Mouse (Mus musculus): ENCODE measurements around the gene Necab2.

The Necab2 gene

GRCm38 (mm10) chr8:119452919-119453318 lies 6.4 kb downstream of the Necab2 start:
- no peak for DNase-seq (ENCODE audit: low spot score in 2 of 2)

GRCm38 (mm10) chr8:119456045-119456444 lies 9.5 kb downstream of the Necab2 start:
- DNase-seq (ENCODE audit: low spot score in 2 of 2): no peak

- no peak for DNase-seq (ENCODE audit: low spot score in 2 of 2)
Observed at GRCm38 (mm10) chr8:119459724-119460123, 13.2 kb downstream of the Necab2 start.

GRCm38 (mm10) chr8:119461356-119461755 lies 14.8 kb downstream of the Necab2 start:
- DNase-seq (ENCODE audit: low spot score in 2 of 2): peak in 1 of 2 experiments; percentile 68

- no peak for DNase-seq (ENCODE audit: low spot score in 2 of 2)
Observed at GRCm38 (mm10) chr8:119463709-119464108, 17.2 kb downstream of the Necab2 start.

- DNase-seq (ENCODE audit: low spot score in 2 of 2): peak; percentile 83 to 92
Observed at GRCm38 (mm10) chr8:119466105-119466504, 19.6 kb downstream of the Necab2 start.

GRCm38 (mm10) chr8:119466794-119467193 lies 20.3 kb downstream of the Necab2 start:
- DNase-seq (ENCODE audit: low spot score in 2 of 2): no peak

- DNase-seq (ENCODE audit: low spot score in 2 of 2): no peak
Observed at GRCm38 (mm10) chr8:119468091-119468490, 21.6 kb downstream of the Necab2 start.

GRCm38 (mm10) chr8:119478684-119479083 lies 32.2 kb downstream of the Necab2 start:
- no peak for DNase-seq (ENCODE audit: low spot score in 2 of 2)

- no peak for DNase-seq (ENCODE audit: low spot score in 2 of 2)
Observed at GRCm38 (mm10) chr8:119484145-119484896, 37.8 kb downstream of the Necab2 start.

- DNase-seq (ENCODE audit: low spot score in 2 of 2): no peak
Observed at GRCm38 (mm10) chr8:119487093-119487492, 40.6 kb downstream of the Necab2 start.

- DNase-seq (ENCODE audit: low spot score in 2 of 2): peak in 1 of 2 experiments; percentile 41
Observed at GRCm38 (mm10) chr8:119496848-119497247, 50.3 kb downstream of the Necab2 start.

GRCm38 (mm10) chr8:119499836-119500235 lies 53.3 kb downstream of the Necab2 start:
- DNase-seq (ENCODE audit: low spot score in 2 of 2): no peak

GRCm38 (mm10) chr8:119501598-119501997 lies 55.1 kb downstream of the Necab2 start, which contains the start of gene Slc38a8:
TSS of gene Slc38a8 (minus strand) at chr8:119501698.
- DNase-seq (ENCODE audit: low spot score in 2 of 2): no peak

GRCm38 (mm10) chr8:119502111-119502510 lies 55.6 kb downstream of the Necab2 start:
- DNase-seq (ENCODE audit: low spot score in 2 of 2): no peak

- DNase-seq (ENCODE audit: low spot score in 2 of 2): no peak
Observed at GRCm38 (mm10) chr8:119503191-119503767, 56.8 kb downstream of the Necab2 start.

- no peak for DNase-seq (ENCODE audit: low spot score in 2 of 2)
Observed at GRCm38 (mm10) chr8:119505488-119505887, 59.0 kb downstream of the Necab2 start.

GRCm38 (mm10) chr8:119506106-119506505 lies 59.6 kb downstream of the Necab2 start:
- DNase-seq (ENCODE audit: low spot score in 2 of 2): no peak

- DNase-seq (ENCODE audit: low spot score in 2 of 2): no peak
Observed at GRCm38 (mm10) chr8:119510471-119510870, 64.0 kb downstream of the Necab2 start.

- DNase-seq (ENCODE audit: low spot score in 2 of 2): no peak
Observed at GRCm38 (mm10) chr8:119511722-119512121, 65.2 kb downstream of the Necab2 start.

GRCm38 (mm10) chr8:119513405-119513804 lies 66.9 kb downstream of the Necab2 start:
- DNase-seq (ENCODE audit: low spot score in 2 of 2): no peak

- DNase-seq (ENCODE audit: low spot score in 2 of 2): no peak
Observed at GRCm38 (mm10) chr8:119514940-119515339, 68.4 kb downstream of the Necab2 start.

- DNase-seq (ENCODE audit: low spot score in 2 of 2): no peak
Observed at GRCm38 (mm10) chr8:119515767-119516166, 69.2 kb downstream of the Necab2 start.

All from right cerebral cortex, postnatal 10 days (tissue).